Mouse (Mus musculus) spleen, adult 18-20 months (tissue): ENCODE measurements at regions not wholly inside any gene's neighbourhood (a gene's known extent, or its start where the extent isn't known, plus 50 kb on each side); places are given as distances from the start of the nearest gene placed in this dataset.

ENCODE experiments used
- DNase-seq, 2 experiments: peaks; one replicate each; pipeline ENCODE4 v3.0.0; 2022; ENCODE audit warnings: mixed read lengths in 2 of 2

DNA sequence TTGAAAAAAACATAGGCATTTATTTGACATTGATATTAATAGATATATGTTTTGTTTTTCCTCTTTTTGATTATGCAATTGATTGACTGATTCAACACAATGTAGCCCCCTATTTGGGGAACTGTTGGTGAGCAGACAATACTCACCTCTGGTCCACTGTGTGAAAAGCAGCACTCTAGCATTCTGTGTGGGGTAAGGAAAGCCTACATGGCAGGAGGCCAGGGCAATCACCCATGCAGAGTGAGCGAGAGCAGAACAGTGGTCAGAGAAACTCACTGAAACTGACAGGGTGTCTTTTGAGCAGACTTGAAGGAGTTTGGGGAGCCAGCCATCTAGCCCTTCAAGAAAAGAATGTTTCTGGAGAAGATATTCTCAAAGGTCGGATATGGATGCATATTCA lies 73.2 kb upstream of the Azi2 start:
- DNase-seq = no peak

GRCm38 (mm10) chr9:117966326-117966989 lies 73.8 kb upstream of the Azi2 start:
- DNase-seq = no peak

- no peak for DNase-seq
These were observed 77.9 kb upstream of the Azi2 start for GRCm38 (mm10) chr9:117962088-117963030.

DNA sequence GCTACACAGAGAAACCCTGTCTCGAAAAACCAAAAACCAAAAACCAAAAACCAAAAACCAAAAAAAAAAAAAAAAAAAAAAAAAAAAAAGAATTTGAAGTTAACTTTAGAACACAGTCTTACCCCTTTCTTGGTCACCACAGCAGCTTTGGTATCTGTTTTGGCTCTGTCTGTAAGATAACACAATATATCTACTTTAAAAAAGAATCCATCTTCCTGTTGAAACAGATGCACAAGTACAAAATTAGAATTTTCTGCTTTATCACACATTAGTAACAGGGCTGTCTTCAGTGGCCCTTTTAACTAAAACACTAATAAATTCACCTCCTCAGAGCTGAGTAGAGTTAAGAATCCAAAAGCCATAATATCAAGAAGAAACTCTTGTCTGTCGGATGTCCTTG lies 80.5 kb upstream of the Azi2 start:
- no peak for DNase-seq

DNA sequence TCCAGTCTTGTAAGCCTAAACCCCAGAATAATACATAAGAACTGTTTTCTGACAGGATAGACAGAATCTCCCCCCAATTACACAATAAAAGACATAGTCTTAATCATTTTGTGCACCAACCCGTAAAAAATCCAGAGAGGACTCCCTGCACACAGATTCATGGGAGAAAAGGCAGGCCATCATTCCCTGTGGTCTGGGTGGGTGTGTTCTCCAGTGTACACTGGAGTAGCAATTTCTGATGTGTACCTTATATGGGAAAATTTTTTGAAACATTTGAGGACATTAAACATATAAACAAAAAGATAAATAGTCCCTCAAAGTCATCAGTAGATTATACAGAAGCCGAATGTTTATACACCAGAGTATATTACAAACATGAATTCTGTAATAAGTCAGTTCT lies 83.1 kb upstream of the Azi2 start:
- no peak for DNase-seq

DNA sequence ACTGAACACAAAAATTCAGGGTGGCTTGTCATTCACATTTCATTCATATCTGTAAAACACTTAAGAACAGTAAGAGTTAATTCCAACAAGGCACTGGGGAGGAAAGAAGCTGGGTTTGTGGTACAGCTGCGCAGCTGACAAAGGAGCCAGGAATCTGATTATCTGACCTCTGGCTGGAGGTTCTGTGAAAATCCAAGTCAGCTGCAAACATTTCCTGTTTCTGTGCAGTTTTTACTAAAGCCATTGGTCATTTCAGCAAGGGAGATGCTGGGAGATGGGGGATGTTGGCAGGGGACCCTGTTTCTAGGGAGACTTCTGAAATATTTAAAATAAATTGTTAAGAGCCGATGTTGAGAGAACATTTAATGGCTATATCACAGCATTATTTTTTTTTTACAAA lies 83.6 kb upstream of the Azi2 start:
- DNase-seq = no peak

- DNase-seq = no peak
These were observed 112.8 kb upstream of the Azi2 start for GRCm38 (mm10) chr9:117927466-117927847.

DNA sequence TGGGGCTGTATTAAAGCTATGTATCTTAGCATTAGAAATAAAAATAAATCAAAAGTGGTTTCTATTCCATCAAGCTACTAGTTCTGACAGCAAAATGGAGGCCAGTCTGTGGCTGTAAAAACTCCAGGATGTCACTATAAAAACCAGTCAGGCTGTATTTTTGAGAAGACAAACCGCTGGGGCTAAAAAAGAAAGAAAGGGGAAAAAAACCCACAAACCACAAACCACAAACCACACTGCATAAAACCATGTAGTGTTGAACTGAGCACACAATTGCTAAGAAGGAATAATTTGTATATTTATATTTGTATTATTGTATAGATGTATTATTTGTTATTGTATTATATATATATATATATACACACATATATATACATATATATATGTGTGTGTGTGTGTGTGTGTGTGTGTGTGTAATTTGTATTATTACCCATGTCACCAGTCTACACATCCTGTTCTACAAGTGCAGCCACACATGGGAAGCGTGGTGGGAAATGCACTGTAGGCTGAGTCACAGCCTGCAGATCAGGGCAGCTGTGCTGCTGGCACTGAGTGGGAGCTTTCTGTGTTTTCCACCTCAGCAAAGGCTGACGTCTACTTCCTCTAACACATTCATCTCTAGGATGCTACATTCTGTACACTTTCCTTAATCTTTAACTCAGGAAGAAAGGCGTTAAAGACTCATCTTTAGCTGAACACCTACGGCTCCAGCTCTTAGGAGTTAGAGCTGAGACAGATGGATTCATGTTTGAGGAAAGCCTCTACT lies 113.4 kb upstream of the Azi2 start:
- no peak for DNase-seq

- no peak for DNase-seq
These were observed 117.3 kb upstream of the Azi2 start for GRCm38 (mm10) chr9:117922992-117923391.

- no peak for DNase-seq
These were observed 132.3 kb upstream of the Azi2 start for GRCm38 (mm10) chr9:117907895-117908424.

- DNase-seq = no peak
These were observed 135.1 kb upstream of the Azi2 start for GRCm38 (mm10) chr9:117905045-117905747.

- no peak for DNase-seq
These were observed 135.7 kb upstream of the Azi2 start for GRCm38 (mm10) chr9:117904621-117905020.

- DNase-seq = peak in 1 of 2 experiments; percentile 33
These were observed 137.3 kb upstream of the Azi2 start for GRCm38 (mm10) chr9:117903025-117903424.

GRCm38 (mm10) chr9:117902239-117902939 lies 137.9 kb upstream of the Azi2 start:
- DNase-seq = peak; percentile 26 to 44

- DNase-seq = no peak
These were observed 139.7 kb upstream of the Azi2 start for GRCm38 (mm10) chr9:117900631-117901030.

- DNase-seq = no peak
These were observed 143.8 kb upstream of the Azi2 start for GRCm38 (mm10) chr9:117896517-117896916.

DNA sequence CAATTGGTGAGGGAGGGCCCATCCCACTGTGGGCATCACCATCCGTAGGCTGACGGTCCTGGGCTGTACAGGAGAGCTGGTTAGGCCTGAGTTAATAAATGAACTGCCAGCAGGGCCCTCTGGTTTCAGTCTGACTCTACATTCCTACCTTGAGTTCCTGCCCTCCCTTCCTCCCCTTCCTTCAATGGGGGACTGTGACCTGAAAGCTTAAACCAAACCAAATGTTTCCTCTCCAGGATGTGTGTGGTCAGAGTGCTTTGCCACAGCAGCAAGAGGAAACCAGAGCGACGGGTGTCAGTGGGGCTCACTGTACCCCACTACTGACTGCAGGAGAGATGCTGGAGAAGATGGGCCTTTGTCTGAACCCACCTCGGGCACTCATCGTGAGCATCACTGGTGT lies 147.7 kb upstream of the Azi2 start:
- no peak for DNase-seq

DNA sequence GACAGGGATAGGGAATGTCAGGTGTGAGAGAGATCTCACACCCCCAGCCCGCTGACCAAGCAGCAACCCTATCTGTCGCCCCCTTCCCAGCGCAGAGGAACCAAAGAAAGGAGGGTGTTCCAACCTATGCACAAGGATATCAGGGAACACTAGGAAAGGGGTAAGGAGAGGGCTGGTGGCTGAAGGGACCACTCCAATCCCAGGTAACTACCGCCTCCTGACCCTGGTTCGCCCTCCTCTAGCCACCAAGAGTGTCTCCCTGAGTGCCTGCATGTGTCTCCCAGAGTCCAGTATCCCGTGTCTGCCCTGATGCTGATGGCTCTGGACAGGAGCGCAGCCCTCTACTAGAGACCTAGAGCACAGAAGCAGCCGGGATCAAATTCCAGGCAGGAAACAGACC lies 167.1 kb upstream of the Azi2 start:
- no peak for DNase-seq

GRCm38 (mm10) chr9:117872387-117873081 lies 167.8 kb upstream of the Azi2 start:
- DNase-seq = no peak

DNA sequence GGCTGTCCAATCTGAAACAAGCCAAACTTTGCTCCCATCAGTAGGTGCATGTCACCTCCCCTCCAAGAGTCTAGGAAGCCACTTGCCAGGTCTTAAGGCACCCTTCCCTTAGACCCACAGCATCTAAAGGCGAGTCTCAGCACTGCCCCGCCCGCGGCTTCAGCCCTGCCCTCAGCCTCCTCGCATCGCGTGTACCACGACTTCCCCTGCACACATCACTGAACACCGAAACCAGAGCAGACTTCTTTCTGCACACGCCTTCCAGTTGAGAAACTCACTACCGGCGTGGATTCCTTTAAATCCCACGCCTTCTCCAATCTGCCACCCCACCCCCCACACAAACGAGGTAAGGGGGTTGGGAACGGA lies 168.3 kb upstream of the Azi2 start:
- DNase-seq = no peak

DNA sequence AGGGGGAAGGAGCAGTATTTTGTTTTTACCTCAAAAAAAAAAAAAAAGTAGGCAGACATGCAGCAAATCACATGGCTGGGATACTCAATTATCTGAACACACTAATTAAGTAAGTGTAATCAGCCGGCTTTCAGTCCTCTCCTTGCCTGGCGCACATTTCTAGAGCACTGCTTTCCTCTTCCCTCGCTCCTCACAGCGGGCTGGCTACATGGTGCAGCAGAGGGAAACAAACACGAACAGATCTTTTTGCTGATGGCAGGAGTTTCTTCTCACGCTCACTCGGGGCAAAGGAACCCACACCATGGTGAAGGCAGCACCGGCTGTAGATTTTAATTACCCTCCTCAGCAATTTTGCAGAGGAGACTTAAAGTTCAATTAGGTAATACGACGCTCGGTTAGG lies 169.7 kb upstream of the Azi2 start:
- DNase-seq = no peak
